Mouse (Mus musculus): Measurements from ENCODE around the gene Ddx4. TPM values are rescaled to one million over a fixed set of nuclear protein-coding genes. Genes with fewer than 3 reads are reported as not detected.

The Ddx4 gene
- total RNA-seq, 2 experiments from 2014 or later = 0.92 to 1.0 TPM

- DNase-seq = no peak
- intact Hi-C loops (cut with DNase I) = no loop called here
Observed at GRCm38 (mm10) chr13:112569606-112570005, 82.7 kb downstream of the Ddx4 start.

DNA sequence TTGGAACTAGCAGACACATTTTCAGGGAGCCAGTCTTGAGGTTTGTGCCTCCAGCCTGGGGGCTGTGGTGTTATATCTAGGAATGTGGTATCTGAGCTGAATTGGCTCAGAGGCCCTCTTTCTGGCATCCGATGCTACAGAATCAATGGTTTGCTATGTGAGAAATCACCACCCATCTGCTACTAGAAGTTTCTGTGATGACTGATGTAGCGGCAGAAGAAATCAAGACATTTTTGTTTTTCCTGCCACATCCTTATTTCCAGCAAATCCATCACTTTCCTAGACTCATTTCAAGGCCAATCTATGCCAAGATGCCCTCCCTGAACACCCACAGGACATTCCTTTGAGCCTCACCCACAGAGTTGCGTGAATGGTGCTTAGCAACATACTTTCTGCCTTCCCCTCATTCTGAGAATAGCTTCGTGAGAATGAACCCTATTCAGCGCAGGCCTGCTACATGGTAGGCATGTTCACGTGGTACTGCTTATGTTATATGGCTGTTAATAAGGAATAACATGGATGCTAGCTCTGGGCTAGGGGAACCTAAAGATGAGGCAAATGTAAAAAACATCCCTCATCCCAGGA lies 91.6 kb downstream of the Ddx4 start:
- DNase-seq = no peak

GRCm38 (mm10) chr13:112556501-112556900 lies 95.8 kb downstream of the Ddx4 start:
- no peak for DNase-seq
- intact Hi-C loops (cut with DNase I) = no loop called here

More for the DNA sequence above, 91.6 kb downstream of the Ddx4 start:
- intact Hi-C loops (cut with DNase I) = no loop called here

DNA sequence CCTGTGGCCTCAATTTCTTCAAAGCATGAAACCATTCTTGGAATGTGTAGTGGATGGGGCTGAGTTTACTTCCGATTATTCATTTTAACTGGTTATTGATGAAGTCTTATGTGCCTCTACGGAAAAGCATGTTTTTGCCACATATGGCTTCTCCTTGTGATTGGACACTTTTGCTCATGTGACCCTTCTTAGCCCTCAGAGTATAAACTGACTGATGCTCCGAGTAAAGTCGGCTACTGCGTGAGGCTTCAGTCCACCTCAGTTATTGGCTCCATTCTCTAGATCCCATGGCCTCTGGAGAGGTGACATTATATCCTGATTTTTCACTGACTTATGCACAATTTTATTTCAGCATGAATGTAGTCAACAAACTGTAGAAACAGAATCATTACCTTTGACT lies 99.0 kb downstream of the Ddx4 start:
- DNase-seq = no peak
- intact Hi-C loops (cut with DNase I) = no loop called here

DNA sequence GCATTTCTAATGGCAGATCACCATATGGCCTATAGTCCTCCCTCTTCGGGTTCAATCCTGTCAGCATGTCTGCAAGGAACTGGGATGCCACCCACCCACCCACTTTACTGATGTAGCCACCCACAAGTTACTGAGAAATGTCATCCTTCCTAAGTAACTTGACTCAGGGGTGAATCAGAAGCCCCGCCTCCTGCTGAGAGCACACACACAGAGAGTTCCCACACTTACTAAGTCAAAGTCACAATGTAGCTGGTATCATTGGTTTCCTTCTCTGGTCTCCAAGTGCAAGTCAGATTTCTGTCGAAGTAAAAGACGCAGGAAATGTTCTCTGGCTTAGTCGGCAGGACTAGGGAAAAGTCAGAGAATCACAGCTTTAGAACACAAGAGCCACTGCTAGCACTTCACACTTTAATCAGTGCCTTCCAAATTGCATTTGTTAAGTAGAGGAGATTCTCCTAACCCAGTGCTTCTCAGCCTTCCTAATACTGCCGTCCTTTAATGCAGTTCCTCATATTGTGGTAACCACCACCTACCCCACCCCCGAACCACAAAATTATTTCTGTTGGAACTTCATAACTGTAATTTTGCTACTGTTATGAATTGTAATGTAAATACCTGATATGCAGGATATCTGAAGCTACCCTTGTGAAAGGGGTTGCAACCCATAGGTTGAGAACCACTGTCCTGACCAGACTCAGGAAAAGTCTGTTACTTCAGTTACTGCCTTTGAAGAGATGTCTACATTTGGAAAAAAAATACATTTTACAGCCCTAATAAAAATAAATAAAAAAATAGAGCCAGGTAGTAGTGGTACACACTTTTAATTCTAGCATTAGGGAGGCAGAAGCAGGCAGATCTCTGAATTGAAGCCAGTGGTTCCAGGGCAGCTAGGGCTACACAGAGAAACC lies 100.4 kb downstream of the Ddx4 start:
- intact Hi-C loops (cut with DNase I) = no loop called here
- DNase-seq = no peak

Other genes with a start within 250 kb of the Ddx4 start
- 10 to 100 TPM; 60.0 to 61.0 TPM for gene Il6st, start 188.4 kb downstream of the Ddx4 start, total RNA-seq (2021)
- not detected for gene Il31ra, start 58.1 kb downstream of the Ddx4 start, total RNA-seq (2021)
- 10 to 100 TPM; 17.5 to 20.9 TPM for gene Slc38a9, start 8.3 kb upstream of the Ddx4 start, total RNA-seq (2021)
- gene Plpp1, start 148.3 kb upstream of the Ddx4 start, total RNA-seq (2021) = 10 to 100 TPM; 32.1 to 32.9 TPM